Mouse (Mus musculus): ENCODE results near the gene Ralbp1.

The Ralbp1 gene

GRCm38 (mm10) chr17:65850487-65850886, 35.1 kb downstream of the Ralbp1 start:
- no peak for DNase-seq (ENCODE audit: low spot score)

GRCm38 (mm10) chr17:65847694-65848449, 37.7 kb downstream of the Ralbp1 start:
- no peak for DNase-seq (ENCODE audit: low spot score)

GRCm38 (mm10) chr17:65845423-65845822, 40.2 kb downstream of the Ralbp1 start:
- no peak for DNase-seq (ENCODE audit: low spot score)

- no peak for DNase-seq (ENCODE audit: low spot score)
These were observed 42.8 kb downstream of the Ralbp1 start for GRCm38 (mm10) chr17:65842669-65843381.

- no peak for DNase-seq (ENCODE audit: low spot score)
These were observed 45.9 kb downstream of the Ralbp1 start for GRCm38 (mm10) chr17:65839541-65840256.

- DNase-seq (ENCODE audit: low spot score), result no peak
These were observed 48.9 kb downstream of the Ralbp1 start for GRCm38 (mm10) chr17:65836746-65837145.

GRCm38 (mm10) chr17:65833891-65834290, 51.7 kb downstream of the Ralbp1 start:
- DNase-seq (ENCODE audit: low spot score), result no peak

GRCm38 (mm10) chr17:65830216-65830863, 55.3 kb downstream of the Ralbp1 start:
- DNase-seq (ENCODE audit: low spot score), result no peak

- DNase-seq (ENCODE audit: low spot score), result no peak
These were observed 56.6 kb downstream of the Ralbp1 start for GRCm38 (mm10) chr17:65828951-65829350.

- DNase-seq (ENCODE audit: low spot score), result no peak
These were observed 57.7 kb downstream of the Ralbp1 start for GRCm38 (mm10) chr17:65827904-65828303.

- no peak for DNase-seq (ENCODE audit: low spot score)
These were observed 58.3 kb downstream of the Ralbp1 start for GRCm38 (mm10) chr17:65827119-65827840.

- DNase-seq (ENCODE audit: low spot score), result no peak
These were observed 59.3 kb downstream of the Ralbp1 start for GRCm38 (mm10) chr17:65826257-65826656.

- DNase-seq (ENCODE audit: low spot score), result no peak
These were observed 61.4 kb downstream of the Ralbp1 start for GRCm38 (mm10) chr17:65824246-65824645.

- DNase-seq (ENCODE audit: low spot score), result no peak
These were observed 63.2 kb downstream of the Ralbp1 start for GRCm38 (mm10) chr17:65822423-65822822.

GRCm38 (mm10) chr17:65820197-65820596, 65.4 kb downstream of the Ralbp1 start:
- DNase-seq (ENCODE audit: low spot score), result no peak

- DNase-seq (ENCODE audit: low spot score), result no peak
These were observed 71.8 kb downstream of the Ralbp1 start for GRCm38 (mm10) chr17:65813763-65814162.

GRCm38 (mm10) chr17:65811032-65811431, 74.6 kb downstream of the Ralbp1 start:
- DNase-seq (ENCODE audit: low spot score), result no peak

- DNase-seq (ENCODE audit: low spot score), result no peak
These were observed 79.2 kb downstream of the Ralbp1 start for GRCm38 (mm10) chr17:65806416-65806815.

GRCm38 (mm10) chr17:65805966-65806365, 79.6 kb downstream of the Ralbp1 start:
- no peak for DNase-seq (ENCODE audit: low spot score)

GRCm38 (mm10) chr17:65802026-65802425, 83.6 kb downstream of the Ralbp1 start:
- DNase-seq (ENCODE audit: low spot score), result no peak

- DNase-seq (ENCODE audit: low spot score), result no peak
These were observed 85.1 kb downstream of the Ralbp1 start for GRCm38 (mm10) chr17:65800451-65800850.

GRCm38 (mm10) chr17:65799353-65799752, 86.2 kb downstream of the Ralbp1 start:
- no peak for DNase-seq (ENCODE audit: low spot score)

All from ovary, postnatal 14 days (tissue).